Mouse (Mus musculus) C2C12 (cell line): ENCODE results near the gene Arhgef16. TPM values are rescaled to one million over a fixed set of nuclear protein-coding genes. Genes with fewer than 3 reads are reported as not detected.

Source experiments
- H3K27me3 ChIP-seq: one replicate; pipeline ENCODE4 v1.6.1; 2011; ENCODE audit not compliant: control insufficient read depth, insufficient read depth, insufficient read length
- H3K36me3 ChIP-seq: one replicate; pipeline ENCODE4 v1.6.1; 2011; ENCODE audit not compliant: control insufficient read depth, insufficient read depth
- H3K4me3 ChIP-seq: one replicate; pipeline ENCODE4 v1.5.1; 2011; ENCODE audit warnings: mild to moderate bottlenecking, control low read depth; ENCODE audit not compliant: poor library complexity, insufficient read depth, severe bottlenecking
- H3K79me2 ChIP-seq: one replicate; pipeline ENCODE4 v1.6.1; 2011; ENCODE audit not compliant: control insufficient read depth, insufficient read depth
- H3K79me3 ChIP-seq: one replicate; pipeline ENCODE4 v1.6.1; 2011; ENCODE audit warnings: low read depth, control low read depth
- H3ac ChIP-seq: one replicate; pipeline ENCODE3; 2011; ENCODE audit warnings: low read depth; ENCODE audit not compliant: control insufficient read depth, insufficient read length
- CEBPB ChIP-seq: IDR thresholded peaks from one replicate; pipeline ENCODE4 v1.6.1; 2011; ENCODE audit warnings: low read depth, mild to moderate bottlenecking, control low read depth, moderate library complexity
- CTCF ChIP-seq: IDR thresholded peaks from one replicate; pipeline ENCODE4 v1.5.1; 2011; ENCODE audit not compliant: control insufficient read depth, insufficient read depth, insufficient read length
- FOSL1 ChIP-seq: IDR thresholded peaks from one replicate; pipeline ENCODE4 v1.8.0; 2011; ENCODE audit warnings: mild to moderate bottlenecking, low read length; ENCODE audit not compliant: poor library complexity, insufficient read depth, severe bottlenecking
- MAX ChIP-seq: IDR thresholded peaks from one replicate; pipeline ENCODE4 v1.6.1; 2011; ENCODE audit warnings: mild to moderate bottlenecking, control low read depth
- MYOD1 ChIP-seq: IDR thresholded peaks from one replicate; pipeline ENCODE4 v1.6.1; 2011; ENCODE audit warnings: low read depth; ENCODE audit not compliant: control insufficient read depth, insufficient read length
- MYOG ChIP-seq: IDR thresholded peaks from one replicate; pipeline ENCODE4 v1.6.1; 2011; ENCODE audit not compliant: control insufficient read depth, insufficient read length; ENCODE audit errors: extremely low read depth
- USF1 ChIP-seq: IDR thresholded peaks from one replicate; pipeline ENCODE4 v1.6.1; 2011; ENCODE audit warnings: low read depth, mild to moderate bottlenecking, control low read depth, moderate library complexity
- polyA plus RNA-seq: library from polyadenylated mRNA; unstranded; fragments of >200 nt; fragmentation: generic; extraction: Trizol; gene quantifications from one replicate; pipeline ENCODE4 v1.2.1, GENCODE M21; 2012; ENCODE audit warnings: missing spikeins

Arhgef16 gene
- polyA plus RNA-seq, 1 experiment: not detected

GRCm38 (mm10) chr4:154299541-154300271 is 1.8 kb downstream of the Arhgef16 start:
- no peak for TF ChIP-seq CTCF
- no peak for TF ChIP-seq MYOD1
- TF ChIP-seq CEBPB: no peak
- TF ChIP-seq USF1: no peak
- TF ChIP-seq FOSL1: no peak
- no peak for TF ChIP-seq MYOG
- TF ChIP-seq MAX: no peak
- no peak overlapping the region for H3ac ChIP-seq
- no peaks in the 10 kb centered on the region for H3K79me2 ChIP-seq
- no peaks in the 10 kb centered on the region for H3K36me3 ChIP-seq
- H3K79me3 ChIP-seq: no peaks in the 10 kb centered on the region
- H3K27me3 ChIP-seq: no peaks in the 10 kb centered on the region
- H3K4me3 ChIP-seq: no peak overlapping the region

- H3K36me3 ChIP-seq: no peaks in the 10 kb centered on the region
- H3K79me3 ChIP-seq: no peaks in the 10 kb centered on the region
- no peaks in the 10 kb centered on the region for H3K79me2 ChIP-seq
- no peak overlapping the region for H3ac ChIP-seq
- H3K4me3 ChIP-seq: no peak overlapping the region
- no peaks in the 10 kb centered on the region for H3K27me3 ChIP-seq
- TF ChIP-seq MAX: no peak
- no peak for TF ChIP-seq FOSL1
- TF ChIP-seq MYOD1: no peak
- no peak for TF ChIP-seq CEBPB
- TF ChIP-seq CTCF: no peak
- no peak for TF ChIP-seq MYOG
Measured at GRCm38 (mm10) chr4:154297761-154298160, 3.7 kb downstream of the Arhgef16 start.

- no peak overlapping the region for H3ac ChIP-seq
- no peaks in the 10 kb centered on the region for H3K36me3 ChIP-seq
- no peaks in the 10 kb centered on the region for H3K79me2 ChIP-seq
- no peaks in the 10 kb centered on the region for H3K27me3 ChIP-seq
- H3K4me3 ChIP-seq: no peak overlapping the region
- no peaks in the 10 kb centered on the region for H3K79me3 ChIP-seq
- TF ChIP-seq FOSL1 (no peak), MYOD1 (no peak), CEBPB (no peak), CTCF (no peak), USF1 (no peak), MYOG (no peak), MAX (no peak)
Measured at GRCm38 (mm10) chr4:154294262-154294731, 7.2 kb downstream of the Arhgef16 start.

- Histone ChIP-seq H3K36me3 (no peaks in the 10 kb centered on the region), H3K79me3 (no peaks in the 10 kb centered on the region), H3K4me3 (no peak overlapping the region), H3ac (no peak overlapping the region), H3K27me3 (no peaks in the 10 kb centered on the region), H3K79me2 (no peaks in the 10 kb centered on the region)
- TF ChIP-seq FOSL1 (no peak), MAX (no peak), CTCF (no peak), MYOG (no peak), CEBPB (no peak), USF1 (no peak)
Measured at GRCm38 (mm10) chr4:154293735-154294201, 7.7 kb downstream of the Arhgef16 start.

GRCm38 (mm10) chr4:154283671-154284070 is 17.8 kb downstream of the Arhgef16 start:
- no peak overlapping the region for H3ac ChIP-seq
- no peaks in the 10 kb centered on the region for H3K36me3 ChIP-seq
- no peaks in the 10 kb centered on the region for H3K79me3 ChIP-seq
- no peaks in the 10 kb centered on the region for H3K79me2 ChIP-seq
- H3K27me3 ChIP-seq: no peaks in the 10 kb centered on the region
- TF ChIP-seq CEBPB: no peak
- no peak for TF ChIP-seq MAX
- TF ChIP-seq MYOG: no peak
- TF ChIP-seq FOSL1: no peak
- no peak for TF ChIP-seq USF1
- TF ChIP-seq CTCF: no peak
- no peak for TF ChIP-seq MYOD1
- H3K4me3 ChIP-seq: no peak overlapping the region
